Mouse (Mus musculus) embryonic fibroblast, embryonic 13.5 days (primary cell): Measurements from ENCODE around the gene Ntrk2.

Experiments
- CTCF ChIP-seq: IDR thresholded peaks from 2 replicates; pipeline ENCODE4 v1.5.1; 2011; ENCODE audit warnings: mild to moderate bottlenecking, control low read depth, low read length, moderate library complexity, borderline replicate concordance; ENCODE audit not compliant: insufficient read depth
- POLR2A ChIP-seq: IDR thresholded peaks from 2 replicates; pipeline ENCODE4 v1.6.1; 2011; ENCODE audit warnings: low read depth, mild to moderate bottlenecking, control low read depth, low read length, moderate library complexity

- TF ChIP-seq CTCF = no peak
- no peak for TF ChIP-seq POLR2A
These were observed 370.6 kb downstream of the Ntrk2 start for GRCm38 (mm10) chr13:59177003-59177402.
